Mouse (Mus musculus): ENCODE data around the gene Cdk5rap3.

The Cdk5rap3 gene

GRCm38 (mm10) chr11:96916044-96916884 lies at the start of gene Cdk5rap3:
TSS of gene Cdk5rap3 (minus strand) at chr11:96916496.
- peak; percentile 99 for DNase-seq

GRCm38 (mm10) chr11:96963580-96963979 lies 47.3 kb upstream of the Cdk5rap3 start:
- DNase-seq: peak; percentile 85

- no peak for DNase-seq
Observed at GRCm38 (mm10) chr11:96957061-96957805, 40.9 kb upstream of the Cdk5rap3 start.

GRCm38 (mm10) chr11:96956009-96956724 lies 39.9 kb upstream of the Cdk5rap3 start:
- DNase-seq: no peak

- no peak for DNase-seq
Observed at GRCm38 (mm10) chr11:96955094-96955493, 38.8 kb upstream of the Cdk5rap3 start.

GRCm38 (mm10) chr11:96952896-96953295 lies 36.6 kb upstream of the Cdk5rap3 start:
- no peak for DNase-seq

GRCm38 (mm10) chr11:96952426-96952825 lies 36.1 kb upstream of the Cdk5rap3 start:
- no peak for DNase-seq

GRCm38 (mm10) chr11:96950767-96951166 lies 34.5 kb upstream of the Cdk5rap3 start:
- no peak for DNase-seq

GRCm38 (mm10) chr11:96947849-96948248 lies 31.6 kb upstream of the Cdk5rap3 start:
- no peak for DNase-seq

- DNase-seq: no peak
Observed at GRCm38 (mm10) chr11:96946498-96946897, 30.2 kb upstream of the Cdk5rap3 start.

- DNase-seq: no peak
Observed at GRCm38 (mm10) chr11:96944844-96945580, 28.7 kb upstream of the Cdk5rap3 start.

- DNase-seq: peak; percentile 96
Observed at GRCm38 (mm10) chr11:96943746-96944304, 27.5 kb upstream of the Cdk5rap3 start, which contains the start of gene Pnpo. TSS of gene Pnpo (minus strand) at chr11:96943986.

GRCm38 (mm10) chr11:96941989-96942590 lies 25.8 kb upstream of the Cdk5rap3 start:
- no peak for DNase-seq

- DNase-seq: no peak
Observed at GRCm38 (mm10) chr11:96940578-96941465, 24.5 kb upstream of the Cdk5rap3 start.

GRCm38 (mm10) chr11:96938426-96938800 lies 22.1 kb upstream of the Cdk5rap3 start:
- no peak for DNase-seq

GRCm38 (mm10) chr11:96937549-96938425 lies 21.5 kb upstream of the Cdk5rap3 start:
- peak; percentile 53 for DNase-seq

GRCm38 (mm10) chr11:96935872-96936650 lies 19.8 kb upstream of the Cdk5rap3 start:
- no peak for DNase-seq

GRCm38 (mm10) chr11:96934921-96935356 lies 18.6 kb upstream of the Cdk5rap3 start:
- peak; percentile 92 for DNase-seq
